Mouse (Mus musculus) CH12.LX (cell line): ENCODE data around the gene Lpxn. TPM values are rescaled to one million over a fixed set of nuclear protein-coding genes. Genes with fewer than 3 reads are reported as not detected.

Source experiments
- DNase-seq: peaks from one replicate; pipeline ENCODE4 v3.0.0-alpha.2; 2013; ENCODE audit errors: extremely low read depth
- H3K27ac ChIP-seq: 2 replicates; pipeline ENCODE4 v1.5.1; 2012; ENCODE audit warnings: low read depth, mild to moderate bottlenecking, control low read depth, moderate library complexity; ENCODE audit not compliant: insufficient read depth
- H3K27me3 ChIP-seq: replicated peaks from 2 replicates; pipeline ENCODE3; 2012; ENCODE audit warnings: inconsistent platforms
- H3K36me3 ChIP-seq, 2 experiments: replicated peaks in 1 of 2; 2 replicates each; pipeline versions ENCODE3 to v1.6.1; 2012; ENCODE audit warnings: inconsistent platforms in 1 of 2, low read length in 1 of 2, mild to moderate bottlenecking in 1 of 2, mixed read lengths in 1 of 2, moderate library complexity in 1 of 2; ENCODE audit not compliant: control insufficient read depth in 1 of 2, insufficient read depth in 1 of 2
- H3K4me1 ChIP-seq, 2 experiments: 2 replicates each; pipeline ENCODE4 v1.6.1; 2012; ENCODE audit warnings: inconsistent platforms in 1 of 2, moderate library complexity in 1 of 2; ENCODE audit not compliant: insufficient read depth in 2 of 2, control insufficient read depth in 1 of 2
- H3K4me2 ChIP-seq: 2 replicates; pipeline ENCODE4 v1.6.1; 2012; ENCODE audit warnings: low read depth, mild to moderate bottlenecking, control low read depth; ENCODE audit not compliant: poor library complexity, insufficient read depth, severe bottlenecking
- H3K4me3 ChIP-seq, 3 experiments: fragments of 150-350 bp in 1 of 3; sonication (generic) in 1 of 3; replicated peaks in 1 of 3; 2 replicates each; pipeline versions ENCODE3 to v1.5.1; 2011 to 2012; ENCODE audit warnings: low read depth in 2 of 3, low read length in 2 of 3, mild to moderate bottlenecking in 2 of 3, moderate library complexity in 2 of 3, control low read depth in 1 of 3, improper control_type of control experiment in 1 of 3, inconsistent platforms in 1 of 3, mixed read lengths in 1 of 3; ENCODE audit not compliant: poor library complexity in 1 of 3
- H3K79me2 ChIP-seq: replicated peaks from 2 replicates; pipeline ENCODE4 v1.6.1; 2012; ENCODE audit warnings: mild to moderate bottlenecking, moderate library complexity; ENCODE audit not compliant: control insufficient read depth, poor library complexity, insufficient read depth, severe bottlenecking; ENCODE audit errors: extremely low read depth
- H3K9ac ChIP-seq: 2 replicates; pipeline ENCODE4 v1.6.1; 2012; ENCODE audit warnings: low read depth, mild to moderate bottlenecking, control low read depth, moderate library complexity; ENCODE audit not compliant: insufficient read depth
- H3K9me3 ChIP-seq: replicated peaks from 2 replicates; pipeline ENCODE3; 2012; ENCODE audit warnings: low read length, inconsistent platforms, mixed read lengths
- BHLHE40 ChIP-seq: IDR thresholded peaks from 2 replicates; pipeline ENCODE4 v1.6.1; 2011; ENCODE audit warnings: mild to moderate bottlenecking, low read depth, low read length, improper control_type of control experiment
- CHD2 ChIP-seq: IDR thresholded peaks from 2 replicates; pipeline ENCODE4 v1.6.1; 2011; ENCODE audit warnings: low read length, improper control_type of control experiment
- EP300 ChIP-seq: IDR thresholded peaks from 2 replicates; pipeline ENCODE4 v1.6.1; 2011; ENCODE audit warnings: low read length, improper control_type of control experiment
- ETS1 ChIP-seq: conservative IDR thresholded peaks from 2 replicates; pipeline ENCODE4 v1.6.1; 2012; ENCODE audit warnings: low read depth, mild to moderate bottlenecking, inconsistent platforms, low read length, improper control_type of control experiment, moderate library complexity
- GABPA ChIP-seq: IDR thresholded peaks from 2 replicates; pipeline ENCODE4 v1.6.1; 2012; ENCODE audit warnings: low read depth, low read length, improper control_type of control experiment, inconsistent platforms; ENCODE audit not compliant: insufficient replicate concordance
- HCFC1 ChIP-seq: IDR thresholded peaks from 2 replicates; pipeline ENCODE4 v1.6.1; 2012; ENCODE audit warnings: low read depth, mild to moderate bottlenecking, inconsistent platforms, low read length, improper control_type of control experiment
- IRF4 ChIP-seq: IDR thresholded peaks from 2 replicates; pipeline ENCODE4 v1.6.1; 2014; ENCODE audit warnings: low read depth, mild to moderate bottlenecking, inconsistent platforms, low read length, improper control_type of control experiment
- JUN ChIP-seq: IDR thresholded peaks from 2 replicates; pipeline ENCODE4 v1.6.1; 2011; ENCODE audit warnings: low read depth, mild to moderate bottlenecking, low read length, improper control_type of control experiment, moderate library complexity; ENCODE audit not compliant: insufficient read depth
- JUND ChIP-seq: conservative IDR thresholded peaks from 2 replicates; pipeline ENCODE4 v1.6.1; 2011; ENCODE audit warnings: low read depth, low read length, improper control_type of control experiment
- MAZ ChIP-seq: IDR thresholded peaks from 2 replicates; pipeline ENCODE4 v1.6.1; 2012; ENCODE audit warnings: low read depth, mild to moderate bottlenecking, inconsistent platforms, low read length, improper control_type of control experiment, moderate library complexity
- MEF2A ChIP-seq: IDR thresholded peaks from 2 replicates; pipeline ENCODE4 v1.6.1; 2014; ENCODE audit warnings: low read depth, mild to moderate bottlenecking, inconsistent platforms, low read length, improper control_type of control experiment, borderline replicate concordance
- MXI1 ChIP-seq: IDR thresholded peaks from 2 replicates; pipeline ENCODE4 v1.6.1; 2011; ENCODE audit warnings: mild to moderate bottlenecking, low read depth, low read length, improper control_type of control experiment
- POLR2AphosphoS2 ChIP-seq: IDR thresholded peaks from 2 replicates; pipeline ENCODE4 v1.6.1; 2011; ENCODE audit warnings: low read depth, low read length, improper control_type of control experiment
- SMC3 ChIP-seq: IDR thresholded peaks from 2 replicates; pipeline ENCODE4 v1.6.1; 2011; ENCODE audit warnings: low read depth, low read length, improper control_type of control experiment
- TBP ChIP-seq: conservative IDR thresholded peaks from 2 replicates; pipeline ENCODE4 v1.6.1; 2011; ENCODE audit warnings: low read depth, low read length, improper control_type of control experiment
- dilution Hi-C: fragments of 300-500 bp; cut with MboI; formaldehyde crosslinking; loops from 2 replicates; pipeline ENCODE4 v1.14.3; 2020; ENCODE audit warnings: low sequenced_read_pairs; ENCODE audit not compliant: extremely low pct_unique_long_range_greater_than_20kb, extremely low pct_ligation_motif_present
- in situ Hi-C: fragments of 300-500 bp; cut with MboI; formaldehyde crosslinking; loops from 3 replicates; pipeline ENCODE4 v1.14.3; 2019; ENCODE audit warnings: low sequenced_read_pairs, low pct_ligation_motif_present, low pct_unique_long_range_greater_than_20kb, mixed read lengths
- polyA plus RNA-seq: library from polyadenylated mRNA; unstranded; fragments of >175 nt; gene quantifications from 2 replicates; pipeline ENCODE4 v1.2.1, GENCODE M21; 2012; ENCODE audit warnings: low read depth; ENCODE audit not compliant: insufficient read length
- total RNA-seq, 2 experiments: library from RNA; depleted of rRNA; stranded (reverse); fragments of 300-350 nt in 1 of 2; fragments of >200 nt in 1 of 2; gene quantifications; 2 replicates each; pipeline ENCODE4 v1.2.3; 2012 to 2014

Lpxn gene
- total and polyA plus RNA-seq, 3 experiments = 39.2 to 140 (median 66.4) TPM

DNA sequence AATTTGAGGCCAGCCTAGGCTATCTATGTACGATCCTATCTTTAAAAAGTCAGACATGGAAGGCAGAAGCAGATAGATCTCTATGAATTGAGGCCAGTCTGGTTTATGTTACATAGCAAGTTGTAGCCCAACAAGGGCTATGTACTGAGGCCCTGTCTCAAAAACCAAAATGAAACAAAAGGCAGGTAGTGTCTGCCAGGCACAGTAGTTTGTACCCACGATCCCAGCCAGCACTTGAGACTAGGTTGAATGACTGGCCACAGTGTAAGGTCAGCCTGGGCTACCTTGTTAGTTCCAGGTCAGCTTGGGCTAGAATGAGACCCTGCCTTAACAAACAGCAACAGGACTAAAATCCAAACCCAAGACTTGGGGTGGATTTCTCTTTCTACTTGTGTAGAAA lies 4.6 kb downstream of the Lpxn start:
- dilution Hi-C loops = no loop called here
- Histone ChIP-seq H3K4me3 (peak overlapping the region; percentile 40 to 85 (median 54)), H3K9me3 (no peaks in the 10 kb centered on the region)

GRCm38 (mm10) chr19:12801046-12801445 lies 5.1 kb downstream of the Lpxn start:
- Histone ChIP-seq H3K4me3 (peak overlapping the region; percentile 40 to 85 (median 54)), H3K27me3 (no peaks in the 10 kb centered on the region), H3K9me3 (no peaks in the 10 kb centered on the region), H3K36me3 (peaks cover under 1 to 16% of the 10 kb centered on the region in 2 experiments), H3K27ac (peak overlapping the region; percentile 86), H3K4me1 (peaks cover 2 to 17% of the 10 kb centered on the region in 2 experiments), H3K79me2 (peaks cover 23% of the 10 kb centered on the region), H3K9ac (peak overlapping the region; percentile 64), H3K4me2 (peak overlapping the region; percentile 65)
- TF ChIP-seq TBP (0 out of 2 replicates have a peak, but pooled peaks have one; percentile 37), BHLHE40 (peak; percentile 98), HCFC1 (no peak), ETS1 (peak; percentile 90), CHD2 (no peak), EP300 (peak; percentile 91), MXI1 (no peak), JUND (0 out of 2 replicates have a peak, but pooled peaks have one; percentile 41), POLR2AphosphoS2 (no peak), GABPA (no peak), JUN (peak; percentile 49), MAZ (no peak), SMC3 (no peak), IRF4 (peak; percentile 91), MEF2A (peak; percentile 52; the same call in 1 of the 2 replicates)
- dilution Hi-C loops = no loop called here
- in situ Hi-C loops = loop anchor here (10.0 kb wide), 1 partner anchor 226 kb away; no protein-coding TSS in a partner anchor
- DNase-seq = peak; percentile 86

More for the DNA sequence above, 4.6 kb downstream of the Lpxn start:
- Histone ChIP-seq H3K27me3 (no peaks in the 10 kb centered on the region), H3K36me3 (peaks cover 0 to 13% of the 10 kb centered on the region in 2 experiments), H3K9ac (peak overlapping the region; percentile 64), H3K4me1 (peaks cover under 1 to 13% of the 10 kb centered on the region in 2 experiments; a peak in 3 of 4 replicates), H3K27ac (peak overlapping the region; percentile 86)
- DNase-seq = peak; percentile 27
- TF ChIP-seq ETS1 (no peak), EP300 (0 out of 2 replicates have a peak, but pooled peaks have one; percentile 23)
- TF ChIP-seq, all 38 proteins: peak for 1
- Histone ChIP-seq H3K79me2 (peaks cover 23% of the 10 kb centered on the region), H3K4me2 (peak overlapping the region; percentile 65)
- in situ Hi-C loops = loop anchor here (10.0 kb wide), 1 partner anchor 226 kb away; no protein-coding TSS in a partner anchor
